Mouse (Mus musculus) frontal cortex, postnatal 36 days (tissue): ENCODE data around the gene Olfr31.

Experiments
- DNase-seq, 2 experiments: peaks; one replicate each; pipeline ENCODE4 v3.0.0; 2022; ENCODE audit warnings: low spot score in 2 of 2

The Olfr31 gene

GRCm38 (mm10) chr14:14354511-14355359 lies 32.1 kb downstream of the Olfr31 start:
- no peak for DNase-seq

GRCm38 (mm10) chr14:14355360-14355646 lies 32.7 kb downstream of the Olfr31 start:
- no peak for DNase-seq
